Mouse (Mus musculus) adrenal gland (tissue): ENCODE measurements around the gene Bcl11a.
"Not testable (repeated sequence)": the region's sequence is repeated elsewhere in the genome, so short reads cannot be mapped to it uniquely, and the experiment has no call there.

ENCODE experiments used
- intact Hi-C: fragments of 180-260 bp; cut with DNase I; formaldehyde crosslinking; loops from one replicate; pipeline ENCODE4 v1.15.1; 2025

Gene Bcl11a

DNA sequence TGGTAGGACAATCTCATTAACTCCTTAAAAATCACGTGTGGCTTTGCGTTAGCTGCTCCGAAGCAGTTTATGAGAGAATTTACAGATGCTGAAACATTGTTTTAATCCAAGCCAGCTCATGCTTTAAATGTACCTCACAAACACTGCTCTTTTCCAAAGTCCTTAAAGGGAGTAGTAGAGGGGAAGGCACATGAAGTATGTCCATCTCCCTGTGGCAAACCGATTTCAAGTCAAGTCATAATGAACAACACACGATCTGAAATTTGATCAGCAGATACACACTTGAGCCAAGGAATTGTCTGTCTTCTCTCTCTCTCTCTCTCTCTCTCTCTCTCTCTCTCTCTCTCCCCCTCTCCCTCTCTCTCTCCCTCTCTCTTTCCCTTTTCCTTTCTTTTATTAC lies 20.2 kb downstream of the Bcl11a start:
- intact Hi-C loops: no loop called here

DNA sequence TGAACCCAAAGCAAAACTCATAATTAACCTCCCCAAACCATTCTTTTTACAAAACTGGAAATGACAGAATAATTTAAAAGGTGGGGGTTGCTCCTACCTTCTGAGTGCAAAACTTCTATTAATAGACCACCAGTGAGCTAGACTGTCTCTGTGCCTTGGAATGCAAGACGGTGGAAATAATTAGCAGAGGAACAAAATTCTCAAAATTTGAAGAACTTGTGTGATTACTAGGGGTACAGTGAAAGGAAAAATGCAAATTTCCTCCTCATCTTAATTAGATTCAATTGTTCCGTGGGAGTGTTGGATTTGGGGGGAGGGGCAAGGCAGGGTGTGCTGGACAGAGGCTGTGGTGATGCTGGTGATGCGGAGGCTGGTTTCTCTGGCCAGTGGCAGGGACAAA lies 20.8 kb downstream of the Bcl11a start:
- intact Hi-C loops: no loop called here

DNA sequence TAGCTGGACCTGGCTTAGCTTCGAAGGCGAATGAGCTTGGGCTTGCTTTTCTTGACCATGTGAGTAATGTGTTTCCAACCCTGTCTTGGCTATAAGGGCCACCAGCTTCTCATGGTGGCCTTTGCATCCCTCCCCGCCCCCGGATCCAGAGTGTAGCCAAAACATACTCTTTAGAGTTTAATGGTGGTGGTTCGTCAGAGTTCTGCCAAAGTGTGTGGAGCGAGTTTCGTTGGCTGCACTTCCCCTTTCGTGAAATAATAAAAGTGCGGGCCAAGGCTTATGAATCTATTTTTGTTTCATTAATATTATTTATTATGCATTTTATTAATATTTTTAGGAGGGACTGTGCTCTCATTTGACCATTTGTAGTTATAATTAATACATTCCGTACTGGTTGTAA lies 21.4 kb downstream of the Bcl11a start:
- intact Hi-C loops: no loop called here

DNA sequence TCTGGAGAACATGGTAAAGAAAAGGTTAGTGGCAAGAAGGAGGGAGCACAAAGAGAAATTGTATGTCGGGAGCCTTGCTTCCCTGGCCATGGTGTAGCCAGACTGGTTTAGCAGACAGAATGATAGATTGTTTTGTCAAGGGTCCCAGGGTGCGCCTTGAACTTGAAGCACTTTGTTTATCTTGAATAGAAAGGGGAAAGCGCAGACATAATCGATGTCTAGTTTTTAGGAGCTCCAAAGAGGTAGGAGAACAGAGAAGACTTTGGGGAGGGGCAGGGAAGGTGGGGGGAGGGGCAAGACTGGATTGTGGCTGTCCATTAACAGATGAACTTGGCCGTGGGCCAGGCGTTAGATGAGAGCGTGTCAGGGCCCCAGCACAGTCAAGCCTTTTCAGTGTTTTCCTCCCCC lies 22.0 kb downstream of the Bcl11a start:
- intact Hi-C loops: no loop called here

DNA sequence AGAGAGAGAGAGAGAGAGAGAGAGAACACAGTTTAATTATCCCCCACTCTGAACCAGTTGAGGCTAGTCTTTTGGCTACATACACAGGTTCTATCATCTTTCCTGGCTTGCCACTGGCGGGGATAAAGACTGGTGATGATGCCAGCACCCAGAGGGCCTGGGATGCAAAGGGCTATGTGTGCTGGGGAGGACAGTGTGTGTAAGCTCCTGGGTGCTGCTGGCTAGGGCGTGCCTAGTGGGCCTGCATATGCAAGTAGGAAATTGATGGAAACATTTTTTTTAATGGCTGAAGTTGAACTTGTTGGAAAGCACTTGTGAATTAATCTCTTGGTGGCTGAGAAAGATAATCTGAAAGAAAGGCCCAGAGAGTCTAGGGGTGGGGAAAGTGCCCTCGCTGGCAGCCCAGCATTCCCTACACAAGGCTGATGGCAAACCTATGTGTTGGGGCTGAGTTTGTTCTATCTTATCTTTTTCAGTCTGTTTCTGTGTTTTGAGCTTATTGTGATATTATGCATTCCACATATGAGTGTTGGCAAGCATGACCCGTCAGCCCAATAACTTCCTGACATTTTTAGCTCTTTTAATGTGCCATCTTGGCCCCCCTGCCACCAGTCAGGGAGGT lies 22.7 kb downstream of the Bcl11a start:
- intact Hi-C loops: no loop called here

DNA sequence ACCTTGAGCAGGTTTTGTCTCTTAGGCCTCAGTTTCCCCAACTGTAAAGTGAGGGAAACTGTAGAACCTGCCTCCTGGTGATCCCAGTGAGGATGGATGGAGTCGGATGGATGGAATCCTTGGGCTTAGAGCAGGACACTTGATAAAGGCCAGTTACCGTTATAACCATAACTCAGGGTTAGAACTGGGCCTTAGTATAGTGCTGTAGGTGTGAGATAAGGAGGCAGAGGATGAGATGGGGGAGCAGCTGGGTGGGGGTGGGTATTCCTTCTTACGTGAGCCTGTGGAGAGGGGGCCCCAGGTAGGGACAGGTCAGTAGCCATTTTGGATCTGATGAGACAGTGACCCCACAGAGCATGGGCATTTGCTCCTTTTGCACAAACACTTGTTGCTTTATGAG lies 23.8 kb downstream of the Bcl11a start:
- intact Hi-C loops: no loop called here

DNA sequence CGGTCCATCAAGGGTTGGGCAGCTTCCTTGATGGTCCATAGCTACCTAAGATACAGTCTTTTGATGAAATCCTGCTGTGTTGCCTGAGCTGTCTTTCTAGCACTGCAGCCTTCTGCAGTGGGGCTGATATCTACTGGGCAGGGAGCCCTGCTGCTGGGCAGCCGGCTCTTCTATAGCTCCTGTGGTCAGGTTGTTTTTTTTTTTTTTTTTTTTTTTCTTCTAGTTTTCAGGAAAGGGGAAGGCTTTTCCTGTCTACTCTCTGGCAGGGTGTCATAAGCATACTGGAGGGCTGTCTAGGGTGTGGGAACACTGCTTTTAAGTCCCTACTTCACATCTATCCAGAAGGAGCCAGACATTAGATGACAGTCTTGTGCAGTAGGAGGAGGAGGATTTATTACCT lies 24.5 kb downstream of the Bcl11a start:
- intact Hi-C loops: no loop called here

DNA sequence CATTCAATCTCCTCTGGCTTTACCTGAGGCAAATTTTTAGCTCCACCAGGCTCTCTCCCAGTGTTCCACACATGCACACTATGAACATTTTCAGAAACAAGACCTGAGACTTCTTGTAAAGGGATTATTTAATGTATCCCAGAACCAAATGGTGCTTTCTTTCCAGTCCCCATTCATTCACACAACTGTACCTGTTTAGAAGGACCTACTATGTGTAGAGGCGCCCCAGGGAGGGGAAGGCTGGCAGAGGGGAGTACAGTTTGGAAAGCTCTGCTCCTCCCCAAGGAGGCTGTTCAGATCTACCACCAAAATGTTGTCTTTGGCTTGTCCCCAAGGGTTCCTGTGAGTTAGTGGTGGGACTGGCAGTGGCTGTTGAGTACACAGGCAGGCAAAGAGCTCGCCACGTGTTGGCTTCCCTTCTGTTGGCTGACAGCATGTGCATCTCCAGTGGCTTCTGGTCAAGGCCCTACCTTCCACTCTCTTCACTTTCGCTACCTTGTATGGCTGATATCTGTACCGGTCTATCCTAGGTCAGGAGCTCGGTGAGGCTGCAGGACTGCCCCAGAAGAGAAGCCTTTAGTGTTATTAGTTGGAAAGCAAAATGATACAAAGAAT lies 25.4 kb downstream of the Bcl11a start:
- intact Hi-C loops: no loop called here

DNA sequence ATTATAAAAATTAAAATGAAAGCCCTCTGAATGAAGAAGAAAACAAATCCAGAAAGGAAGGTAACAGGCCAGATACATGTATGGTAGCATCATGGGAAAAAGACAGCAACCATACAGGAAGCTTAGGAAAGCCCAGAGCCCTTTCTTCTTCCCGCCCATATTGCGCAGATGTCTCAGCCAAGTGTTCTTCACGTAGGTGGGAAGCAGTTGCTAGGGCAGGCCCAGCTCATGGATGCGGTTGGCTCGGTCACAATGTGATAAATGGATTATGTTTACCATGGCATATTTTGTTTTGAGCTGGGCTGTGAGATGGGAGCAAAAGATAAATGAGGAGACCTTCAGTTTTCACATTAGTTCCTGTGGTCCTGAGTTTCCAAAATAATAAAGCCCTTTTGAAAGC lies 29.6 kb downstream of the Bcl11a start:
- intact Hi-C loops: no loop called here

DNA sequence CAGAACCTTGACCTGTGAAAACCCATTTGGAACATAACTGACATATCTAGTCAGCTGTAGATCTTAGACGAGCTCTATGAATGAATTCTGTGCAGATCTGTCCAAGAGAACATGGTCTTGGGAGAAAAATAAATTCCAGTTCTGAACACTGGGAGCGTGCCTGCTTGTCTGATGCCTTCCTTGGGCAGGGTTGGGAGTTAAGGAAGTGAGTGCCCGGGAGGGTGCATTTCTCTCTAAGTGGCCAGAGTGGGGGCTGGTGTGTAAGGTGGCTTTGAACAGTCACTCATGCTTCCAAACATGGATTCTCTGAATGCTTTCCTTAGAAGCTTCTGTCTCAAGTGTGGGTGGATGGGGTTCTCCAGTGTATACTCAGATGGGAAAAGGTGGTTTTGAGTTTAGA lies 31.1 kb downstream of the Bcl11a start:
- intact Hi-C loops: no loop called here

DNA sequence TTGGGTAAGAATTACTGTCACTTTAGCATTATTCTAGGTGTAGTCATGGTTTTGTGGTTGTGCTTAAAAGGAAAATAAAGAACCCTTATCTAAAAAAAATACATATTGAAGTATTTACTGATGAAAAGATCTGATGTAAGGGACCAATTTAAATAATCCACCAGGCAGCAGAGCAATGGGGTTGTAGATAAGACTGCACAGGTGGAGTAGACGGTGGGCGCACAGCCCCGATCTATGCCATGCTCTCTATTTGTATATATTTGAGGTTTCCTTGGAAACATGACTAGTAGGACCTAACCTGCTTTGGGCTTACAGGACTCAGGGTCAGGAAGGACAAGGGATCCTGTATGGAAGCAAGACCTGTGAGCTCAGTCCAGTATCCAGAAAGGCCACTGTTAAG lies 31.5 kb downstream of the Bcl11a start:
- intact Hi-C loops: no loop called here

DNA sequence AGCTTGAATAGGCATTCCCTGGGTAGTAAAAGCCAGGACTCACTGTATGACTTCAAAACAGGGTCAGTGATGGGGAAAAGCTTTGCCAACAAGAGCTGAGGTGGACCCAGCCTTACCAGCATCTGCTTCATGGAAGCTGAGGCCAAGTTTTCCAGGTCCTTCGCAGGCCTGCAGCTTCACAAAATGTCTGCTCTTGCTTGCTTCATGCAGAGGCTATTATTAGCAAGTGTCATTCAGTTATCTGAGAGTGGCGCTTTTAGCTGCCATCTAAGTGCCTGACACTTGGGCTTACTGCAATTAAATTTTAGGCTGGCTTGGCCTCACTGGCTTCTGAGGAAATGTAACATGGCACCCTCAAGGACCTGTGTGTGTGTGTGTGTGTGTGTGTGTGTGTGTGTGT lies 32.3 kb downstream of the Bcl11a start:
- intact Hi-C loops: no loop called here

DNA sequence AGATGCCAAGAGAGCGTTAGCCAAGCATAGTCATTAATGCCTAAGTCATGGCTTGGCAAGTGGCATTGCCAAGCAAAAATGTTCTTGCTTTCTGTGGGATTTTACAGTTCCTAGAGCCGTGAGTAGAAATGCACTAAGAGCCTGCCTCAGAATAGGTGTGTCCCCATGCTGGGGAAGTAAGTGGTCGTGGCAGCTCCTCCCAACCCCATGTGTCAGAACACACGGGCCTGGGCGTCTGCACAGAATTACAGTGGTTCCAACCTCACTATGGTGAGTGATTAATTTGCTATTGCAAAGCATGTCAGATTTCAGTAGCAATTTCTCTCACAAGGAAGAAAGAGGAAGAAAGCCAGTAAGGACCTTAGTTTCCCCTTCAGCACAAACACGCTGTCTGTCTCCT lies 33.9 kb downstream of the Bcl11a start:
- intact Hi-C loops: no loop called here

DNA sequence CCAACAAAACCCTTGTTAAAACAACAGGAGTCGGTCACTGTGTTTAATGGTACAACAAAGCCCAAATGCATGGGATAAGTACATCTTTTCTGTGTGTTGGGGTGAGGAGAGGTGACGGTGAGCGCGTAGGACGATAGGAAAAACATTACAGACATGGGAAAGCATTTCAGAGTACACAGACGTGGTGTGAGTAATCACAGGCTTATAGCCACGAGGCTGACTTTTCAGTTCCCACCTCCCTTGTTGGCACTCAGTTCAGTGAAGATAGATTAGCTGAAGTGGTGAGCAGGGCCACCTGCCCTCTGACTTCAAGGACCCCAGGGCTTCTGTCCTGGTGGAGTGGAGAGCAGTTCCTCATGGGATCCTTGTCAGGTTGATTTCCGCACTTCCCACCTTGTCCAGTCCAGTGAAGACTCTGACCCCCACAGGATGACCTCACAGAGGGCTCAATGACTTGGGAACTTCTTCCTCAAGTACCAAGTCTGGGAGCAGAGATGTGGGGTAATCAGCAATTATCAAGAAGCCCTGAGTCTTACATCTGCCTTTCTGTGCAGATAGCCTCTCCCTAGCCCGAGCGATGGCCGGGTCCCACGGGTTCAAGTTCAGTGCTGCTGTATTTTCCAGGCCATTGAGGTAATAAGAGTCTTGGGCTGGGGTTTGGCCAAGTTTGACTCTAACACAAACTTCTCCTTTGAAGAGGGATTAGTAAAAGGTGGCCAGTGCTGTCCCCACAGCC lies 37.3 kb downstream of the Bcl11a start:
- intact Hi-C loops: no loop called here

DNA sequence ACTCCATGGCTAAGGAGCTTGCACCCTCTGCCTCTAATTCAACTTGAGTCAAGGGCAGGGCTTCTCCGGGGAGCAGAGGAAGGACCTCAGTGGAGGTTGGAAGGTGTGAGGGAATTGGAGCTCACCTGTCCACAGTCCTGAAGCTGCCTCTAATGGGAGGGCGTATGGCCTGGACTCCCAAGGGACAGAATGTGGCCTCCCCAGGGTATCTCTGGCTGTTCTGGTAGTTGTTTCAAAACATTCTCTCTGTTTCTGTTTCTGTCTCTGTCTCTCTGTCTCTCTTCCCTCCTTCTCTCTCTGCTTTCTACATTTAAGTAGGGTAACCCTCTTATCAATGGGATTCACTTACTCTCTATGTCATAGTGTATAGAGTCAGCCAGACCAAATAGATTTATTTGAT lies 38.2 kb downstream of the Bcl11a start:
- intact Hi-C loops: no loop called here

DNA sequence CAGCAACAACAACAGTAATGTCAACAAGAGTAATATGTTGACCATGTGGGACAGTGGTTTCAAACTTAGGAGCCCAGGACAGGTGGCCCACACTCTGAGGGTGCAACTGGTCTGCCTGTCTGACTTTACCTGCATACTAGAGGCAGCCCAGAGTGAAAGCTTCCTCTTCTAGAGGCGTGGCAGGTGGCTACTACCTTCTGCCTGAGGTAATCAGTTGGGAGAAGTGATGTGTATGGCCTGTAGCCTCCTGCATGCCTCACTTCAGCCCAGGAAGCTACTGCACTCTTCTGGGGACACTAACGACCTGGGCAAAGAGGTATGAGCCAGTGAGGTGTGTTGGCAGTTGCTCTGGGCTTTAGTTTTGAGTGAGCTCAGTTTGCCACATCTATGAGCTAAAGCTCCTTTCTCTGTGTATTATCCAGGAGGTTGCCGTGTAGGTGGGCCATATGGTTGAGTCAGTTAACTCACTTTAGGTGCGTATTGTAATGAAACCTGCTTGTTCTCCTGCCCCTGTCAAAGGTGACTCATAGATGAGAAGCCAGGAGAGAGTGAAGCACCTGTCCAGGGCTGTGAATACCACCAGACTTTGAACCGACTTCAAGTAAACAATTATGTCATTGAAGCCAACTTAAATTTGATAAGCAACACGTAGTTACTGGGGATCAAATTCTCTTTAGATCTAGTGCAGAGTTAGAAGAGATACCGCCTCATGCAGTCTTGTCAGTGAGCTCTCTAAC lies 38.9 kb downstream of the Bcl11a start:
- intact Hi-C loops: no loop called here

DNA sequence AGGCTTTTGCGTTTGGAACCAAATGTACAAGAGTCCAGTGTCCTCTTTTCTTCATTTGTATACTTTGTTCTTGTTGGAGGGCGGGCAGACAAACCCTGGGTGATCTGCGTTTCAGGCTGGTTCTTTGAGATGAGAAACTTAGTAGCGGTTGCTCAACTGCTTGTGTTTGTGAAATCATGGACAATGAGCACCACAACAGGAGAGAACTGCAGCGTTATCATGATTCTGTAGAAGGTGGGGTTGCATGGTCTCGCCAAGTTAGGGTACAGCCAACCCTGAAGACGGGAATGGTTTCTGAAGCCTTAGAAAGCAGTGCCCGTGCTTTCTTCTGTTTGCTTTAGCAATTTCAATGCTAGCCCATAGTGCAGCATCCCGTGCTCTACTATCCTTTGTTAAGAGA lies 43.3 kb downstream of the Bcl11a start:
- intact Hi-C loops: no loop called here

DNA sequence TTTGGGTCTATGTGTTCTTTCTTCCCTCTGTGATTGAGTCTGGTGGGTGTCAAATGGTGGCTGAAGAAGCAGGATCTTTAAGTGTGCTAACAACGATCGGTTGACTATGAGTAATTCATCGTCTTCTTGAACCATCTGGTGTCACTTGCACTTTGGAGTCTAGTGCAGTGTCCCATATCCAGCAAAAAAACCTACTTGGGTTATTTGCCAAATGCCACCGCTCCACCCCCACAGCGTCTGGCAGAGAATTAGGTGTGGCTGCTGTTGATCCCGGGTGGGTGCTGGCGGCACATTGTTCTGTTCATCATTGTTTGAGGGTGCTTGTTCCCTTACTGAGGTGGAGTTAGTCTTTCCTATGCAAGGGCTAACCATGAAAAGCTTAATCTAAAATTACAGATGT lies 45.0 kb downstream of the Bcl11a start:
- intact Hi-C loops: no loop called here

DNA sequence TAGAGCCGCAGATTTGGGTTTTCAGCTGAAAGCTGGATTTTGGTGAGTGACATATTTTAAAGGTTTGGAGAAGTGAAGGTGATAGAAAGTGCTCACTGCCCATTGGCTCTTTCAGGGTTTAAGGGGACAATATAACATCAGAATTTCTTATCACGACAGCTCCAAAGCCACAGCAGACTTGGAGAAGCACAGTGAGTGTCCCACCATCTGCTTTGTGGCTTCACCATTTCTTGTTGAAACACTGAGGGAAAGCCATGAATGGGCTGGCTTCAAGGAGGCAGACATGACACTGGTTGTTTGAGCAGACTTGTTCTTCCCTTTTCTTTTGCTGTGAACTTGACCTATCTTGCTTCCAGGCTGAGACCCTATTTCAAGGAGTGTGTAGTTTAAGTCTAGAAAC lies 46.1 kb downstream of the Bcl11a start:
- intact Hi-C loops: no loop called here

DNA sequence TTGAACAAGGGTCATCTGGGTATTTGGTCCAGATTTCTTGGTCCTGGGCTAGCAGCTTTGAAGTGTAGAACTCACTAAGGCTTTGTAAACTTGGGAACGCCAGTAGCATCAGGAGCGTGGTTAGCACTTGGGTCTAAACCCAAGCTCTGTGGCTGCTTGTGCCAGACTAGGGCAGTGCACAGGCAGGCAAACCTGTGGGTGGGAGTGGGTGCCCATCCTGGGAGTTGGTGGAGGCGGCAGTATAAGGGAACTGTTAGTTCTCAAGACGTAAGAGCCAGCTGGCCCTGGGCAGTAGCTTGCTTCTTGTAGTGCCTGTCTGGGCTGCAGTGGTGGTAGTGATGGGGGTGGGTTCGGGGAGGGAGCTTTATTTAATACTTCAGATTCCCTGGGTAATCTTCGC lies 47.2 kb downstream of the Bcl11a start:
- intact Hi-C loops: no loop called here

DNA sequence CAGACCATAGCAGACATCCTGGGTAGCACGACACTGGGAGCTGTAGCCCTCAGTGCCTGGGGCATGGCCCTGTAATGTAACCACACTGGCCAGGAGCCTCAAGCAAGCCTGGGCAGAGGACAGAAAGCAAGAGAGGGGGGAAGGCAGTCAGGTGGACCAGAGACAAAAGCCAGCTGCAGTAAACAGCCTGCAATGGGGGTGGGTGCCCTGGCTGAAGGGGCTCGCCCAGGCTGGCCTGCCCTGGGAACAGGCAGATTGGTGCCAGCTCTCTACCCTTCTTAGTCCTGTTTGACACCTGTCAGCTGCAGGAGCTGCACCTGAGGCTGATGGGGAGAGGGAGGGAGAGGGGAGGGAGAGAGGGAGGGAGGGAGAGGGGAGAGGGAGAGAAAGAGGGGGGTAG lies 50.1 kb downstream of the Bcl11a start:
- intact Hi-C loops: no loop called here

DNA sequence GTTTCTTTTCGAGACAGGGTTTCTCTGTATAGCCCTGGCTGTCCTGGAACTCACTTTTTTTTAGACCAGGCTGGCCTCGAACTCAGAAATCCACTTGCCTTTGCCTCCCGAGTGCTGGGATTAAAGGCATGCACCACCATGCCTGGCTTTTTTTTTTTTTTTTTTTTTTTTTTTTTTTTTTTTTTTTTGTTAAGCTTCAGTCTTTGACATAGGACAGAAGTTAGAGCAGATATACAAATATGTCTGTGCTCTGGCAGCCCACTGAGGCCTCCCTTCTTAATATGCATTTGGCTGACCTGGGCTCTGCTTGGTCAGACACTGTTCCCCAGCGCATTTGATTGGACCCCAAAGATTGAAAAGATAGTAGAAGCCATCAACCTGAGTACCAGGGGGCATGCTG lies 51.0 kb downstream of the Bcl11a start:
- intact Hi-C loops: not testable (repeated sequence)
